8 mouse cellular contexts compared by ENCODE assay signal in genomic region chr6:4994161-4994919, GRCm38 (mm10).
DNase-seq lines count a peak whose midpoint lies in the region; ATAC-seq lines count a peak whose summit lies in the region.

No protein-coding gene starts in this region.

- 0 out of 2 replicates have a peak overlapping the region, but pooled peaks have one; percentile 8 for H3K4me3 ChIP-seq in brown adipose tissue, adult 24 weeks (ENCODE audit: insufficient read depth, low read depth, low read length)
- no peak overlapping the region for H3K4me3 ChIP-seq in hindbrain, embryonic 10.5 days
- 0 out of 2 replicates have a peak overlapping the region, but pooled peaks have one; percentile 9 for H3K4me3 ChIP-seq in midbrain, embryonic 14.5 days (replicated peaks; ENCODE audit: low read depth, low read length)

- no peak overlapping the region for H3K9ac ChIP-seq in midbrain, embryonic 14.5 days (replicated peaks; ENCODE audit: low read length)

- H3K9me3 ChIP-seq in hindbrain, embryonic 10.5 days: no peaks in the 10 kb centered on the region
- H3K9me3 ChIP-seq in midbrain, embryonic 14.5 days (ENCODE audit: control insufficient read depth, low read length): no peaks in the 10 kb centered on the region

- H3K36me3 ChIP-seq in hindbrain, embryonic 10.5 days: no peaks in the 10 kb centered on the region
- H3K36me3 ChIP-seq in midbrain, embryonic 14.5 days (ENCODE audit: control insufficient read depth, insufficient read depth, low read length): no peaks in the 10 kb centered on the region

- H3K4me1 ChIP-seq in brown adipose tissue, adult 24 weeks (ENCODE audit: control insufficient read depth, insufficient read depth, insufficient read length, low read length): no peaks in the 10 kb centered on the region
- peaks cover 29% of the 10 kb centered on the region for H3K4me1 ChIP-seq in hindbrain, embryonic 10.5 days (replicated peaks)
- peaks cover 16% of the 10 kb centered on the region for H3K4me1 ChIP-seq in midbrain, embryonic 14.5 days (ENCODE audit: control insufficient read depth, insufficient read depth, low read length)

- H3K27ac ChIP-seq in brown adipose tissue, adult 24 weeks (replicated peaks; ENCODE audit: low read depth, low read length): no peak overlapping the region
- peak overlapping the region; percentile 36 for H3K27ac ChIP-seq in hindbrain, embryonic 10.5 days
- no peak overlapping the region for H3K27ac ChIP-seq in midbrain, embryonic 14.5 days (replicated peaks; ENCODE audit: low read depth, low read length)

- 48% methylated on average over 14 of the region's 14 CpGs for WGBS in hindbrain, embryonic 10.5 days
- WGBS in midbrain, embryonic 14.5 days: 15% methylated on average over 14 of the region's 14 CpGs

- peak; percentile 8 for DNase-seq in gastrocnemius, postnatal 14 days
- no peak for DNase-seq in gastrocnemius, postnatal 25 days
- DNase-seq in hindbrain, embryonic 10.5 days (ENCODE audit: low spot score): no peak
- DNase-seq in midbrain, embryonic 14.5 days: peak; percentile 56
- no peak for DNase-seq in thymus, adult 18-20 months
- no peak for DNase-seq in spleen, postnatal 10 days (ENCODE audit: low spot score in 2 of 2)
- DNase-seq in urinary bladder, adult 2 months (ENCODE audit: low spot score): no peak

- H3K4me2 ChIP-seq in midbrain, embryonic 14.5 days (ENCODE audit: low read length): peak overlapping the region; percentile 37

- peak; percentile 59; the same call in 1 of the 2 replicates for ATAC-seq in midbrain, embryonic 14.5 days (ENCODE audit: low FRiP score, low TSS enrichment)

- H3K27me3 ChIP-seq in hindbrain, embryonic 10.5 days (ENCODE audit: insufficient read depth, poor library complexity, severe bottlenecking): no peaks in the 10 kb centered on the region
- no peaks in the 10 kb centered on the region for H3K27me3 ChIP-seq in midbrain, embryonic 14.5 days (ENCODE audit: control insufficient read depth, insufficient read depth, low read length)

- intact Hi-C loops in gastrocnemius, postnatal 14 days (cut with DNase I; ENCODE audit: low total_unique reads): no loop called here

Comparison
In these comparisons a context has a peak if more than half of its experiments do, and no peak if none do; other contexts are left out.
1. DNase-seq: peak in gastrocnemius, postnatal 14 days (single experiment) and midbrain, embryonic 14.5 days (single experiment); none in gastrocnemius, postnatal 25 days (single experiment), hindbrain, embryonic 10.5 days (single experiment), thymus, adult 18-20 months (0 of 2), spleen, postnatal 10 days (0 of 2) and urinary bladder, adult 2 months (single experiment).